Mouse (Mus musculus): ENCODE measurements around the gene Gm28036. TPM values are rescaled to one million over a fixed set of nuclear protein-coding genes. Genes with fewer than 3 reads are reported as not detected.
A peak's percentile ranks its signal among the peaks of the same experiment; 100 is the strongest.

Gene Gm28036
- total and polyA plus RNA-seq, 3 experiments: 20.4 to 32.3 TPM; not detected in 1

DNA sequence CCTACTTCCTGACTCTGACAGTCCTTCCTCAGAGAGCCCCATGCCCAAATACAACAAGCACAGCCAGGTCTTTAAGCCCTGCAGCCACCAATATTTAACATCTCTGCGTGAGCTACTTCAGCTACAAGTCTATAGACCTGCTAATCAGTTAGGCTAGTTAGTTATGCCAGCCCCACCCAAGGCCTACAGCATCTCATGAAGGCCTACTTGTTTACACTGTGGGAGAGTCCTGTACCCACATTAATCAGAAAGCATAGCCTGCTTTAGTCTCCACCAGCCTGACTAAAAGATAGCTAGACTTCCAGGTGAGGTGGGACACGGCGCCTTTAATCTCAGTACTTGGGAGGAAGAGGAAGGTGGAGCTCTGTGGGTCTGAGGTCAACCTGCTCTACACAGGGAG, 87.5 kb downstream of the Gm28036 start:
- no peak overlapping the region for H3K9ac ChIP-seq (ENCODE audit: control insufficient read depth, low read depth, low read length, poor library complexity, severe bottlenecking)
- TF ChIP-seq ZMIZ1 (IDR thresholded peaks at IDR 0.05; ENCODE audit: low read depth, low read length): no peak
- no peak for TF ChIP-seq POLR2AphosphoS2 (IDR thresholded peaks at IDR 0.05; ENCODE audit: low read length)
- no peak for TF ChIP-seq USF1 (IDR thresholded peaks at IDR 0.05; ENCODE audit: low read depth, low read length)
- no peak for TF ChIP-seq GATA1 (IDR thresholded peaks at IDR 0.05; ENCODE audit: low read depth, low read length)
- no peak for TF ChIP-seq NRF1 (IDR thresholded peaks at IDR 0.05; ENCODE audit: insufficient read depth, low read depth, low read length, poor library complexity, severe bottlenecking)
- no peak for TF ChIP-seq CHD2 (IDR thresholded peaks at IDR 0.05; ENCODE audit: low read length)
- TF ChIP-seq KAT2A (conservative IDR thresholded peaks at IDR 0.05; ENCODE audit: low read depth, low read length): no peak
- TF ChIP-seq MAFK (IDR thresholded peaks at IDR 0.05; ENCODE audit: borderline replicate concordance, low read depth, low read length): no peak
- TF ChIP-seq MYC (IDR thresholded peaks at IDR 0.05; ENCODE audit: low read depth, low read length): no peak
- no peak for TF ChIP-seq ZNF384 (IDR thresholded peaks at IDR 0.05; ENCODE audit: low read depth, low read length)
- TF ChIP-seq TCF12 (IDR thresholded peaks at IDR 0.05; ENCODE audit: low read depth, low read length): no peak
- TF ChIP-seq EP300 (IDR thresholded peaks at IDR 0.05; ENCODE audit: low read depth in 1 of 2, low read length in 2 of 2): no peak
- no peak for TF ChIP-seq RAD21 (IDR thresholded peaks at IDR 0.05; ENCODE audit: low read depth, low read length)
- no peak for TF ChIP-seq MEF2A (IDR thresholded peaks at IDR 0.05; ENCODE audit: extremely low read depth, insufficient replicate concordance, low read depth, low read length, poor library complexity, severe bottlenecking)
- TF ChIP-seq USF2 (IDR thresholded peaks at IDR 0.05; ENCODE audit: borderline replicate concordance in 1 of 2, insufficient read depth in 1 of 2, low read depth in 1 of 2, low read length in 2 of 2): no peak
- no peak for TF ChIP-seq SMC3 (IDR thresholded peaks at IDR 0.05; ENCODE audit: low read depth, low read length)
- no peak for TF ChIP-seq E2F4 (IDR thresholded peaks at IDR 0.05; ENCODE audit: borderline replicate concordance, low read depth, low read length)
- TF ChIP-seq ZC3H11A (IDR thresholded peaks at IDR 0.05; ENCODE audit: low read depth, low read length): no peak
- TF ChIP-seq MAX (IDR thresholded peaks at IDR 0.05; ENCODE audit: low read length): no peak
- no peak for TF ChIP-seq TAL1 (IDR thresholded peaks at IDR 0.05; ENCODE audit: low read length)
- H3K9me3 ChIP-seq (replicated peaks; ENCODE audit: insufficient read depth, low read length): no peaks in the 10 kb centered on the region
- no peak overlapping the region for H3K27ac ChIP-seq (ENCODE audit: control insufficient read depth, low read depth, low read length)
- no peak for DNase-seq (ENCODE audit: low read depth, low spot score)
- no peak overlapping the region for H3K4me3 ChIP-seq (ENCODE audit: control insufficient read depth in 1 of 2, insufficient read depth in 1 of 2, low read depth in 2 of 2, low read length in 2 of 2)
- no peaks in the 10 kb centered on the region for H3K36me3 ChIP-seq (ENCODE audit: control insufficient read depth in 1 of 2, insufficient read depth in 2 of 2, low read length in 2 of 2)
- H3K27me3 ChIP-seq (ENCODE audit: control insufficient read depth in 1 of 2, insufficient read depth in 2 of 2, low read length in 2 of 2): peaks cover 12 to 14% of the 10 kb centered on the region in 2 experiments
- no peaks in the 10 kb centered on the region for H3K4me1 ChIP-seq (ENCODE audit: control insufficient read depth in 1 of 2, insufficient read depth in 2 of 2, low read length in 2 of 2)
- H3K79me2 ChIP-seq (ENCODE audit: control insufficient read depth, insufficient read depth, low read length, poor library complexity): no peaks in the 10 kb centered on the region

DNA sequence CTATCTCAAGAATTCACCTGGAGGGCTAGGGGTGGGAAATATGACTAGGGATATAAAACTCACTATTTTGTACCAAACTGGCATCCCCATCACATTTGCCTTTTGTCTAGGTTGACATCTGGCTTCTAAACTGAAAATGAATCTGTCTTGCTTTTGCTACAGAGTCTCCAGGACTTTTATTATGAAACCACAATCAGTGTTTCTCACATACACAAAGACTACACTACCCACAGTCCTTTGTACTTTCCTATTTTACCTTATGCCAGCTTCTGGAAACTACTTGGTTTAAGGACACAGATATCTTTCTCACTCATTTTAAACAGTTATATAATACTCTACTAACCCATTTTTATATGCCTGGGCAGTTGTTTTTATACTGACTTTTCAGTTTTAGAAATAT, 101.4 kb downstream of the Gm28036 start:
- Histone ChIP-seq H3K36me3 (ENCODE audit: control insufficient read depth in 1 of 2, insufficient read depth in 2 of 2, low read length in 2 of 2) (peaks cover 0 to 18% of the 10 kb centered on the region in 2 experiments; a peak in 2 of 4 replicates), H3K9ac (ENCODE audit: control insufficient read depth, low read depth, low read length, poor library complexity, severe bottlenecking) (no peak overlapping the region), H3K4me1 (ENCODE audit: control insufficient read depth in 1 of 2, insufficient read depth in 2 of 2, low read length in 2 of 2) (peaks cover 5 to 22% of the 10 kb centered on the region in 2 experiments)

More for the DNA sequence above, 101.4 kb downstream of the Gm28036 start:
- peak; percentile 90 for TF ChIP-seq HCFC1 (IDR thresholded peaks at IDR 0.05; ENCODE audit: low read depth, low read length)
- no peak for TF ChIP-seq SMC3 (IDR thresholded peaks at IDR 0.05; ENCODE audit: low read depth, low read length)
- peak; percentile 51 for TF ChIP-seq KAT2A (conservative IDR thresholded peaks at IDR 0.05; ENCODE audit: low read depth, low read length)
- no peak for TF ChIP-seq BHLHE40 (IDR thresholded peaks at IDR 0.05; ENCODE audit: borderline replicate concordance, low read depth, low read length)
- no peak for TF ChIP-seq CHD2 (IDR thresholded peaks at IDR 0.05; ENCODE audit: low read length)
- no peak for TF ChIP-seq POLR2A (IDR thresholded peaks at IDR 0.05; ENCODE audit: control insufficient read depth in 1 of 2, insufficient read depth in 1 of 2, low read depth in 1 of 2, low read length in 2 of 2, poor library complexity in 1 of 2)
- TF ChIP-seq RAD21 (IDR thresholded peaks at IDR 0.05; ENCODE audit: low read depth, low read length): no peak
- no peak for TF ChIP-seq MXI1 (IDR thresholded peaks at IDR 0.05; ENCODE audit: low read depth, low read length)
- H3K27ac ChIP-seq (ENCODE audit: control insufficient read depth, low read depth, low read length): no peak overlapping the region
- DNase-seq (ENCODE audit: low read depth, low spot score): peak; percentile 31
- H3K9me3 ChIP-seq (replicated peaks; ENCODE audit: insufficient read depth, low read length): no peaks in the 10 kb centered on the region
- peaks cover 2 to 4% of the 10 kb centered on the region in 2 experiments; a peak in 3 of 4 replicates for H3K27me3 ChIP-seq (ENCODE audit: control insufficient read depth in 1 of 2, insufficient read depth in 2 of 2, low read length in 2 of 2)
- no peak overlapping the region for H3K4me3 ChIP-seq (ENCODE audit: control insufficient read depth in 1 of 2, insufficient read depth in 1 of 2, low read depth in 2 of 2, low read length in 2 of 2)
- no peaks in the 10 kb centered on the region for H3K79me2 ChIP-seq (ENCODE audit: control insufficient read depth, insufficient read depth, low read length, poor library complexity)

Measured in MEL (cell line).